Mouse (Mus musculus) stomach, embryonic 16.5 days (tissue): ENCODE data around the gene Pebp1. TPM values are rescaled to one million over a fixed set of nuclear protein-coding genes. Genes with fewer than 3 reads are reported as not detected.

Experiments
- ATAC-seq: fragments of 200-750 bp; cut with Nextera tagmentation; 2 replicates; pipeline ENCODE4 v1.8.0; 2017; ENCODE audit warnings: moderate number of reproducible peaks, moderate TSS enrichment; ENCODE audit not compliant: insufficient read depth, low FRiP score
- H3K27ac ChIP-seq: fragments of 300-500 bp; sonication (generic); 2 replicates; pipeline ENCODE4 v1.5.1; 2014; ENCODE audit warnings: low read length
- H3K27me3 ChIP-seq: fragments of 300-500 bp; sonication (generic); 2 replicates; pipeline ENCODE4 v1.6.1; 2014; ENCODE audit warnings: low read length, control low read depth, mixed read lengths; ENCODE audit not compliant: control insufficient read depth, insufficient read depth
- H3K36me3 ChIP-seq: fragments of 300-500 bp; sonication (generic); 2 replicates; pipeline ENCODE4 v1.6.1; 2014; ENCODE audit warnings: low read length; ENCODE audit not compliant: control insufficient read depth, insufficient read depth
- H3K4me1 ChIP-seq: fragments of 300-500 bp; sonication (generic); 2 replicates; pipeline ENCODE4 v1.6.1; 2014; ENCODE audit warnings: low read length, control low read depth, mixed read lengths; ENCODE audit not compliant: control insufficient read depth, insufficient read depth
- H3K4me2 ChIP-seq: fragments of 300-500 bp; sonication (generic); 2 replicates; pipeline ENCODE4 v1.6.1; 2014; ENCODE audit warnings: low read depth, low read length, mixed read lengths
- H3K4me3 ChIP-seq: fragments of 300-500 bp; sonication (generic); replicated peaks from 2 replicates; pipeline ENCODE4 v1.5.1; 2014; ENCODE audit warnings: mild to moderate bottlenecking, low read length
- H3K9ac ChIP-seq: fragments of 300-500 bp; sonication (generic); 2 replicates; pipeline ENCODE4 v1.6.1; 2014; ENCODE audit warnings: low read length
- H3K9me3 ChIP-seq: fragments of 300-500 bp; sonication (generic); replicated peaks from 2 replicates; pipeline ENCODE4 v1.6.1; 2016; ENCODE audit warnings: low read length, control low read depth; ENCODE audit not compliant: control insufficient read depth
- WGBS: fragments of 180-500 bp; shearing (Covaris S2); extraction: QIAGEN DNeasy Blood & Tissue Kit; methylation state at CpG from one replicate; pipeline ENCODE4 v1.1.7; 2014; 5-methylcytosine and 5-hydroxymethylcytosine counted together
- polyA plus RNA-seq: library from polyadenylated mRNA; unstranded; fragments of >200 nt; fragmentation: Nextera tagmentation; extraction: Ambion mirVana; gene quantifications from 2 replicates; pipeline ENCODE4 v1.2.1, GENCODE M21; 2015

Gene Pebp1
- polyA plus RNA-seq, 1 experiment from 2014 or later, result 666 TPM

- H3K9ac ChIP-seq, result no peak overlapping the region
- no peak overlapping the region for H3K27ac ChIP-seq
- WGBS, result 83% methylated on average over 21 of the region's 21 CpGs
- 0 out of 2 replicates have a peak, but pooled peaks cover 6% of the 10 kb centered on the region for H3K9me3 ChIP-seq
- H3K4me1 ChIP-seq, result no peaks in the 10 kb centered on the region
- H3K4me2 ChIP-seq, result no peak overlapping the region
- H3K36me3 ChIP-seq, result peaks cover 14% of the 10 kb centered on the region
- H3K27me3 ChIP-seq, result no peaks in the 10 kb centered on the region
- H3K4me3 ChIP-seq, result no peak overlapping the region
- no peak for ATAC-seq
Measured at GRCm38 (mm10) chr5:117263566-117263965, 23.9 kb downstream of the Pebp1 start.

- 82% methylated on average over 15 of the region's 15 CpGs for WGBS
- Histone ChIP-seq H3K27ac (no peak overlapping the region), H3K27me3 (no peaks in the 10 kb centered on the region), H3K36me3 (peaks cover 8% of the 10 kb centered on the region), H3K9me3 (no peaks in the 10 kb centered on the region), H3K9ac (no peak overlapping the region), H3K4me3 (no peak overlapping the region), H3K4me2 (no peak overlapping the region), H3K4me1 (no peaks in the 10 kb centered on the region)
- no peak for ATAC-seq
Measured at GRCm38 (mm10) chr5:117258276-117258675, 29.1 kb downstream of the Pebp1 start.

GRCm38 (mm10) chr5:117251763-117252162 is 35.7 kb downstream of the Pebp1 start:
- Histone ChIP-seq H3K4me1 (no peaks in the 10 kb centered on the region), H3K27ac (no peak overlapping the region), H3K4me2 (no peak overlapping the region), H3K27me3 (no peaks in the 10 kb centered on the region), H3K4me3 (no peak overlapping the region), H3K9me3 (no peaks in the 10 kb centered on the region), H3K36me3 (no peaks in the 10 kb centered on the region; the same call in 1 of the 2 replicates), H3K9ac (no peak overlapping the region)
- ATAC-seq, result no peak
- 90% methylated on average over 3 of the region's 3 CpGs for WGBS

DNA sequence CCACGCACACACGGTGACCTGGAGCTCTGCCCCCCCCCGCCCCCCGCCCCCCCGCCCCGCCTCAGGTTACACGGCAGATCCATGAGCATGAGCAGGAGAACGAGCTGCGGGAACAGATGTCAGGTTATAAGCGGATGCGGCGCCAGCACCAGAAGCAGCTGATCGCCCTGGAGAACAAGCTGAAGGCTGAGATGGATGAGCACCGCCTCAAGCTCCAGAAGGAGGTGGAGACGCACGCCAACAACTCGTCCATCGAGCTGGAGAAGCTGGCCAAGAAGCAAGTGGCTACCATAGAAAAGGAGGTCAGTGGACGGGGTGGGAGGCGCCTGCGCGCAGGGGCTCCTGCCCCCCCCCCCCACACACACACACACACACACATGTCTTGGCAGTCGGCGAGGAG is 36.6 kb downstream of the Pebp1 start:
- no peak overlapping the region for H3K4me3 ChIP-seq
- H3K9me3 ChIP-seq, result no peaks in the 10 kb centered on the region
- no peak for ATAC-seq
- H3K4me2 ChIP-seq, result no peak overlapping the region
- H3K27ac ChIP-seq, result no peak overlapping the region
- no peaks in the 10 kb centered on the region for H3K27me3 ChIP-seq
- H3K4me1 ChIP-seq, result no peaks in the 10 kb centered on the region
- no peak overlapping the region for H3K9ac ChIP-seq
- 65% methylated on average over 24 of the region's 24 CpGs for WGBS
- no peaks in the 10 kb centered on the region; the same call in 1 of the 2 replicates for H3K36me3 ChIP-seq

DNA sequence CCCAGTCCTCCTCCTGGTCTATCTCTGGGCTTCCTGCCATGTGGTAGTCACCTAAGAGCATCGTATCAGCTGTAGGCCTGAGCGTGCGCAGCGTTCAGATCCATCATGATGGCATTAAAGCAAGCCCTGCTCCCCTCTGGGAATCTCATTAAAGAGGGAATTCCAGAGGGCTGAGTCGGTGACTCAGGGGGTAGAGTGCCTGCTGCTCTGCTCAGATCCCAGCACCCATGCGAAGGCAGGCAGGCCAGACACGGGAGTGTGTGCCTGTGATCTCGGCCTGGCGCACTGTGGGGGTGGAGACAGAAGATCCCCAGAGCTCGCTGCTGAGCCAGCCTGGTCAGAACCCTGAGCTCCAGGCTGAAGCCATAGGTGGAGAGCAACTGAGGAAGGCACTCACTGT is 39.1 kb downstream of the Pebp1 start:
- ATAC-seq, result no peak
- 35% methylated on average over 10 of the region's 10 CpGs for WGBS
- Histone ChIP-seq H3K9me3 (no peaks in the 10 kb centered on the region), H3K27me3 (no peaks in the 10 kb centered on the region), H3K4me2 (no peak overlapping the region), H3K4me1 (no peaks in the 10 kb centered on the region), H3K36me3 (no peaks in the 10 kb centered on the region; the same call in 1 of the 2 replicates), H3K9ac (no peak overlapping the region; the same call in 1 of the 2 replicates), H3K4me3 (no peak overlapping the region), H3K27ac (no peak overlapping the region)

DNA sequence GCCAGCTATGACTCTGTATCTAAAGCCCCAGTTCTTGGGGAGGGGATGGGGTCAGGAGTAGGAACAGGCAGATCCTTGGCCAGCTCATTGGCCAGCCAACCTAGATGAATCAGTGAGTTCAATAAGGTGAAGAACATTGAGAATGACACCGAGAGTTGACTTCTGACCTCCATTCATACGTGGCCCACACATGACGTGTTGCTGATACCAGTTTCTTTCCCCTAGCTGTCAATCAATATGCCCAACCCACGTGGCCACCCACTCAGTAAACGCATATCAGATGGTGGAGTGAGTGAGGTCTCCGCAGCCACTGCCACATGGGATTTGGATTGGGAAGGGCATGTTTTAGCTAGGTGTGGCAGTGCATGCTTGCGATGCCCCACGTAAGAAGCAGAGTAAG is 42.3 kb downstream of the Pebp1 start:
- no peaks in the 10 kb centered on the region for H3K4me1 ChIP-seq
- ATAC-seq, result no peak
- no peaks in the 10 kb centered on the region for H3K27me3 ChIP-seq
- H3K4me2 ChIP-seq, result no peak overlapping the region
- no peak overlapping the region for H3K9ac ChIP-seq
- WGBS, result 87% methylated on average over 8 of the region's 8 CpGs
- H3K4me3 ChIP-seq, result no peak overlapping the region
- no peak overlapping the region for H3K27ac ChIP-seq
- no peaks in the 10 kb centered on the region for H3K9me3 ChIP-seq
- H3K36me3 ChIP-seq, result no peaks in the 10 kb centered on the region; the same call in 1 of the 2 replicates

DNA sequence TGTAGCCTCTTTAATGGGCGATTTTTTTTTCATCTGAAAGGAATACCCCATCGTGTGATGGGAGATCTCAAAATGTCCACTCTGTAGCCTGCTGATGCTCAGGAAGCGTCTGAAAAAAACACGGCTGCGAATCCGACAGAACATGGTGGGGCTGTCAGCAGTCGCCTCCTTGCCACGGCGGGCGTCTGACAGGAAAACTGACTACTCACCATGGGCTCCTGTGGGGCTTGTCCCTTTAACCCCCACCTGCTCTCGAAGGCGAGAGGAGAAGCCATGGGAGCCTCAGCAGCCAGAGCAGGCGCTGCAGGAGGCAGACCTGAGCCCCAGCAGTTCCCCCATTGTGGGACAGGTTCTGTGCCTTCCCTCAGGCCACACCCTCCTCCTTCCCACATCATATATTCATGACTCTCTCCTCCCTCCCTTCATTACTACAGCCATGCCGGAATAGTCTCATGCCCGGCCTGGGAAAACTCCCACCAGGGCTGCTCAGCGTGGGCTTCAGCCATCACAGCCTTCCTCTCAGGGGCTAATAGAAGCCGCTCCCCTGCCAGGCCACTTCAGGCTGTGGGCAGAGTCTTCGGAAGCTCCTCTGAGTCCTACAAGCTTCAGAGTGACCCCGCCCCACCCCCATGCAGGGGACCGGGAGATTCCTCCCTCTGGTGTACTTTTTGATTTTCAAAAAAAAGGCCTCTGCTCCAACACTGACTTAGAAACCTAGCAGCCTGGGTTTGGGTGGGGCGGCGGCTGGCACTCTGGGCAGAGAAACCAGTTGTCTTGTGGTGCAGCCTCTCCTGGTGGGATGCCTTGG is 44.5 kb downstream of the Pebp1 start:
- Histone ChIP-seq H3K4me1 (no peaks in the 10 kb centered on the region), H3K36me3 (no peaks in the 10 kb centered on the region), H3K4me3 (peak overlapping the region; percentile 30), H3K9ac (peak overlapping the region; percentile 52), H3K27me3 (no peaks in the 10 kb centered on the region), H3K4me2 (peak overlapping the region; percentile 43), H3K9me3 (no peaks in the 10 kb centered on the region), H3K27ac (no peak overlapping the region)
- WGBS, result 45% methylated on average over 22 of the region's 22 CpGs
- no peak for ATAC-seq

DNA sequence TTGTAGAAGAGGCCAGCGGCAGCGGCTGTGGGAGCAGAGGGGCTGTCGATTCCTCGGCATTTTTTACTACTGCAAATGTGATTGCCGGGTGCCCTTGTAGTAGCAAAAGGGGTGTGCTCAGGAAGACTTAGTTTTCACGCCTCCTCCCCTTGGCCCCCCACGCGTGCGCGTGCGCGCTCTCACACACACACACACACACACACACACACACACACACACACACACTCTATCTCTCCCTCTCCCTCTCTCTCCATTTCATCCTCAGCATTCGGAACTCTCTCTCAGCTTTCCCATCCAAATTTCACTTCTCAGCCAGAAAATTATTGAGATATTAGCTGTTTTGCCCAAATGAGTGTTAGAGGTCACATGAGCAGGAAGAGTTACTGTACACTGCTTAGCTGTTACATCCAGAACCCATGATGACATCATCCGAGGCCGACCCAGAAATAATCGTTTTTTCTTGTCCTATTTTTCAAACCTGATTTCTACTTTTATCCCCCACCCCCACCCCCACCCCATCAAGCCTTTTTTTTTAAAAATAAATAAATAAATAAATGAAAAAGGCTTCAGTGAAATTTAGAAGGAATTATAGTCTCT is 45.4 kb downstream of the Pebp1 start:
- 50% methylated on average over 13 of the region's 16 CpGs for WGBS
- H3K9ac ChIP-seq, result no peak overlapping the region; the same call in 1 of the 2 replicates
- no peaks in the 10 kb centered on the region for H3K4me1 ChIP-seq
- peak overlapping the region; percentile 72; the same call in 1 of the 2 replicates for H3K4me2 ChIP-seq
- H3K4me3 ChIP-seq, result peak overlapping the region; percentile 19
- no peaks in the 10 kb centered on the region for H3K9me3 ChIP-seq
- no peak for ATAC-seq
- no peaks in the 10 kb centered on the region for H3K36me3 ChIP-seq
- H3K27me3 ChIP-seq, result no peaks in the 10 kb centered on the region
- H3K27ac ChIP-seq, result no peak overlapping the region

DNA sequence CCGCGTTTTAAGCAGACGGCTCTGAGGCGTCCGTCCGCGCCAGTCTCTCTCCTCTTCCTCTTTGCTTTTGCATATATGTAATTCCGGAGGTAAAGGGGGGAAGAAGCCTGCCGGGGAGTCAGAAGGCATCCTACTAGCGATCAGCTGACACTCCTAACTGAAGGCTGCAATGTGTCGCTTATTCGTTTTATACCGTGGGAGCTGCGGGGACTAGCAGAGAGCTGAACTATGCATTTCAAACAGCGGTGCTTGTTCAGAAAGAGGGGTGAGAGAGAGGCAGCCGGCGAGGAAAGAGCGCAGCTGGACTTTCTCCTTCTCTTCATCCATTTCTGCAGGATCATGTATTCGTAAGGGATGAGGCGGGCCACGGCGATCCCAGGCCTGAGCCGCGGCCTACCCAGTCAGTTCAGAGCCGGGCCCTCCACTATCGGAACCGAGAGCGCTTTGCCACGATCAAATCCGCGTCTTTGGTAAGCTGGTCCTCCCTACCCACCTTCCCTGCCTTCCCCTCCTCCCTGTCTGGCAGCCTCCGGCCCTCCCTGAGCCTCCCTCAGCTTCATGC is 46.6 kb downstream of the Pebp1 start:
- Histone ChIP-seq H3K9ac (peak overlapping the region; percentile 72), H3K36me3 (no peaks in the 10 kb centered on the region), H3K4me2 (peak overlapping the region; percentile 72), H3K4me1 (no peaks in the 10 kb centered on the region), H3K9me3 (no peaks in the 10 kb centered on the region), H3K27ac (peak overlapping the region; percentile 81), H3K27me3 (no peaks in the 10 kb centered on the region), H3K4me3 (peak overlapping the region; percentile 45)
- WGBS, result 13% methylated on average over 32 of the region's 32 CpGs
- ATAC-seq, result no peak
